Mouse (Mus musculus) midbrain, postnatal 0 days (tissue): ENCODE data around the gene Rab8a. TPM values are rescaled to one million over a fixed set of nuclear protein-coding genes. Genes with fewer than 3 reads are reported as not detected.

Source experiments
- ATAC-seq: fragments of 200-750 bp; cut with Nextera tagmentation; 2 replicates; pipeline ENCODE4 v1.8.0; 2017; ENCODE audit warnings: moderate number of reproducible peaks, mild to moderate bottlenecking, moderate TSS enrichment, moderate library complexity; ENCODE audit not compliant: low FRiP score
- DNase-seq: peaks from one replicate; pipeline ENCODE4 v3.0.0-alpha.2; 2015; ENCODE audit warnings: low spot score
- H3K27ac ChIP-seq: fragments of 300-500 bp; sonication (generic); 2 replicates; pipeline ENCODE4 v1.5.1; 2014; ENCODE audit warnings: low read depth, mild to moderate bottlenecking, low read length, mixed read lengths
- H3K27me3 ChIP-seq: fragments of 300-500 bp; sonication (generic); 2 replicates; pipeline ENCODE4 v1.6.1; 2014; ENCODE audit warnings: low read length, control low read depth, mixed read lengths; ENCODE audit not compliant: insufficient read depth
- H3K36me3 ChIP-seq: fragments of 300-500 bp; sonication (generic); 2 replicates; pipeline ENCODE4 v1.6.1; 2014; ENCODE audit warnings: low read length, control low read depth, mixed read lengths; ENCODE audit not compliant: insufficient read depth
- H3K4me1 ChIP-seq: fragments of 300-500 bp; sonication (generic); 2 replicates; pipeline ENCODE4 v1.6.1; 2014; ENCODE audit warnings: mild to moderate bottlenecking, control low read depth, antibody characterized with exemption, low read length, mixed read lengths; ENCODE audit not compliant: insufficient read depth
- H3K4me2 ChIP-seq: fragments of 300-500 bp; sonication (generic); 2 replicates; pipeline ENCODE4 v1.6.1; 2014; ENCODE audit warnings: low read depth, mild to moderate bottlenecking, low read length, mixed read lengths; ENCODE audit not compliant: poor library complexity, severe bottlenecking
- H3K4me3 ChIP-seq: fragments of 300-500 bp; sonication (generic); 2 replicates; pipeline ENCODE4 v1.5.1; 2014; ENCODE audit warnings: low read depth, mild to moderate bottlenecking, low read length, moderate library complexity
- H3K9ac ChIP-seq: fragments of 300-500 bp; sonication (generic); replicated peaks from 2 replicates; pipeline ENCODE4 v1.6.1; 2014; ENCODE audit warnings: mild to moderate bottlenecking, low read length, moderate library complexity, mixed read lengths; ENCODE audit not compliant: poor library complexity, severe bottlenecking
- H3K9me3 ChIP-seq: fragments of 300-500 bp; sonication (generic); 2 replicates; pipeline ENCODE4 v1.6.1; 2016; ENCODE audit warnings: low read length, control low read depth
- CTCF ChIP-seq: IDR thresholded peaks from 2 replicates; pipeline ENCODE4 v1.5.1; 2016; ENCODE audit warnings: antibody characterized with exemption, mild to moderate bottlenecking
- WGBS: fragments of 180-500 bp; shearing (Covaris S2); extraction: QIAGEN DNeasy Blood & Tissue Kit; methylation state at CpG from one replicate; pipeline ENCODE4 v1.1.7; 2014; 5-methylcytosine and 5-hydroxymethylcytosine counted together
- polyA plus RNA-seq: library from polyadenylated mRNA; unstranded; fragments of >200 nt; fragmentation: Nextera tagmentation; extraction: Ambion mirVana; gene quantifications from 2 replicates; pipeline ENCODE4 v1.2.1, GENCODE M21; 2015
- total RNA-seq: library from RNA; depleted of rRNA; stranded (reverse); fragments of >200 nt; gene quantifications from 2 replicates; pipeline ENCODE4 v1.2.3, GENCODE M21; 2014

Rab8a gene
- total and polyA plus RNA-seq, 2 experiments from 2014 or later = 43.0 to 66.9 TPM

- H3K4me1 ChIP-seq = no peaks in the 10 kb centered on the region
- DNase-seq = no peak
- no peak overlapping the region for H3K4me3 ChIP-seq
- TF ChIP-seq CTCF = no peak
- H3K4me2 ChIP-seq = no peak overlapping the region
- WGBS = 76% methylated on average over 4 of the region's 4 CpGs
- H3K9me3 ChIP-seq = no peaks in the 10 kb centered on the region
- no peak for ATAC-seq
- H3K36me3 ChIP-seq = no peaks in the 10 kb centered on the region
- no peaks in the 10 kb centered on the region; the same call in 1 of the 2 replicates for H3K27me3 ChIP-seq
- H3K9ac ChIP-seq = no peak overlapping the region
- H3K27ac ChIP-seq = no peak overlapping the region
Measured at GRCm38 (mm10) chr8:72210222-72210621, 49.2 kb downstream of the Rab8a start.

GRCm38 (mm10) chr8:72210710-72211109, 49.7 kb downstream of the Rab8a start:
- Histone ChIP-seq H3K4me3 (no peak overlapping the region), H3K9me3 (no peaks in the 10 kb centered on the region), H3K27me3 (no peaks in the 10 kb centered on the region; the same call in 1 of the 2 replicates), H3K4me2 (no peak overlapping the region), H3K4me1 (no peaks in the 10 kb centered on the region), H3K36me3 (no peaks in the 10 kb centered on the region), H3K9ac (no peak overlapping the region), H3K27ac (no peak overlapping the region)
- no peak for ATAC-seq
- DNase-seq = no peak
- no peak for TF ChIP-seq CTCF
- WGBS = 55% methylated on average over 2 of the region's 2 CpGs

- DNase-seq (no peak), ATAC-seq (no peak)
- no peaks in the 10 kb centered on the region; the same call in 1 of the 2 replicates for H3K27me3 ChIP-seq
- no peak overlapping the region for H3K27ac ChIP-seq
- no peaks in the 10 kb centered on the region for H3K9me3 ChIP-seq
- 86% methylated on average over 1 of the region's 1 CpGs for WGBS
- TF ChIP-seq CTCF = no peak
- no peaks in the 10 kb centered on the region for H3K4me1 ChIP-seq
- no peak overlapping the region for H3K9ac ChIP-seq
- H3K4me3 ChIP-seq = no peak overlapping the region
- no peaks in the 10 kb centered on the region for H3K36me3 ChIP-seq
- no peak overlapping the region for H3K4me2 ChIP-seq
Measured at GRCm38 (mm10) chr8:72211846-72212245, 50.8 kb downstream of the Rab8a start.

GRCm38 (mm10) chr8:72212751-72213150, 51.8 kb downstream of the Rab8a start, which contains the start of gene Cib3:
Gene Cib3 (minus strand): TSS chr8:72212837.
- no peak within 1 kb of the TSS for H3K4me3 ChIP-seq
- no peak for TF ChIP-seq CTCF

GRCm38 (mm10) chr8:72213536-72213935, 52.5 kb downstream of the Rab8a start, which contains the start of gene Gm11034:
Gene Gm11034 (minus strand): TSS chr8:72213636.
- Histone ChIP-seq H3K27me3 (no peaks in the 10 kb centered on the region; the same call in 1 of the 2 replicates), H3K4me3 (no peak within 1 kb of the TSS), H3K9ac (no peak within 1 kb of the TSS), H3K27ac (no peak within 1 kb of the TSS), H3K9me3 (no peaks in the 10 kb centered on the region), H3K36me3 (no peaks in the 10 kb centered on the region), H3K4me1 (no peaks in the 10 kb centered on the region), H3K4me2 (no peak within 1 kb of the TSS)
- no peak for ATAC-seq
- no peak for DNase-seq
- 83% methylated on average over 4 of the region's 4 CpGs for WGBS
- TF ChIP-seq CTCF = no peak

More at GRCm38 (mm10) chr8:72212751-72213150, 51.8 kb downstream of the Rab8a start, which contains the start of gene Cib3:
- Histone ChIP-seq H3K4me2 (no peak within 1 kb of the TSS), H3K9me3 (no peaks in the 10 kb centered on the region), H3K4me1 (no peaks in the 10 kb centered on the region), H3K36me3 (no peaks in the 10 kb centered on the region), H3K27me3 (no peaks in the 10 kb centered on the region; the same call in 1 of the 2 replicates), H3K9ac (no peak within 1 kb of the TSS), H3K27ac (no peak within 1 kb of the TSS)
- ATAC-seq (no peak), DNase-seq (no peak)
- WGBS = 55% methylated on average over 4 of the region's 4 CpGs

GRCm38 (mm10) chr8:72215060-72215459, 54.1 kb downstream of the Rab8a start:
- no peak for ATAC-seq
- no peaks in the 10 kb centered on the region for H3K9me3 ChIP-seq
- no peak for DNase-seq
- TF ChIP-seq CTCF = 0 out of 2 replicates have a peak, but pooled peaks have one; percentile 7
- H3K4me3 ChIP-seq = no peak overlapping the region
- no peak overlapping the region for H3K9ac ChIP-seq
- H3K4me1 ChIP-seq = no peaks in the 10 kb centered on the region
- no peak overlapping the region for H3K4me2 ChIP-seq
- no peaks in the 10 kb centered on the region for H3K36me3 ChIP-seq
- WGBS = 51% methylated on average over 2 of the region's 2 CpGs
- H3K27me3 ChIP-seq = no peaks in the 10 kb centered on the region; the same call in 1 of the 2 replicates
- H3K27ac ChIP-seq = no peak overlapping the region
